Mouse (Mus musculus): ENCODE data around the gene Vmn1r23. TPM values are rescaled to one million over a fixed set of nuclear protein-coding genes. Genes with fewer than 3 reads are reported as not detected.
"Not testable (repeated sequence)": the region's sequence is repeated elsewhere in the genome, so short reads cannot be mapped to it uniquely, and the experiment has no call there.

Gene Vmn1r23
- not detected in 2 replicates for polyA plus RNA-seq (2011; ENCODE audit: insufficient read length, low read depth, missing spikeins)

DNA sequence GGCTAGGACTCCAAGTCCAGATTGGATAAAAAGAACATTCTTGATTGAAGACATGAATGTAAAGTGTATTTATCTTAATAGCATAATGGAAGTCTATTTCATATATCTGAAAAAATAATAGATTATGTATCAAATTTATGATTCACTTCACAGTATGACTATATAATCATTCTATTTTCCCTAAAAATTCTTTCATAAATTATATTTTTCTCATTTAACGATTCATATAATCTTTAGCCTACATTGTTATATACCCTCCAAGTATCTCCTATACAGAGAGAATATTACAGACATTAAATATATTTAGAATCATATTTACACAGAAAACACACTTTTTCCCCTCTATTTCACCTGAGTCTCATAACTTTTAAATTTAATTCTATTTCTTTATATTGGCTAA lies at the start of gene Vmn1r23:
Gene Vmn1r23, minus strand, starts transcription at position 101 of the 400 bp plus-strand sequence.
- Histone ChIP-seq H3K27ac (ENCODE audit: insufficient read depth, low read length) (no peak within 1 kb of the TSS), H3K4me1 (ENCODE audit: control insufficient read depth, insufficient read depth, low read length) (no peaks in the 10 kb centered on the region), H3K4me3 (ENCODE audit: insufficient read depth, low read length) (no peak within 1 kb of the TSS)
- TF ChIP-seq POLR2A (IDR thresholded peaks at IDR 0.05; ENCODE audit: low read depth, low read length) (no peak), CTCF (IDR thresholded peaks at IDR 0.05; ENCODE audit: borderline replicate concordance, insufficient read depth, low read length) (no peak)

DNA sequence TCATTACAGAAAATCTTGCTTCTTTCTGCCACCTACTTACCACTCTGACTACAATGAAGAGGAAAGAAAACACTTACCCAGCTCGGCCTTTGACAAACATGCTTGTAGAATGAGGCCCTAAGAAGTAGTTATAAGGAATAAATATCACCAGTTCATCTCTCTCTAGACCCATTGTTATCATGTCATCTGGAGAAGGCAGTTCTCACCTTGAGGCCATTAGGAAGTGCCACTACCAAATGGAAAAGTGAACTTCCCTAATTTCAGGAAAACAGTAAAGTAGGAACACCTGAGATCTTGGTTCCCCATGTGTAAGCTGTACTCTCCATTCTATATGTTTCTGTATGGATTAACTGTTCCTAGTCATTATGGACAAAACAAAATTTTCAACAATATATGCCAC lies 34.8 kb upstream of the Vmn1r23 start, which contains the start of gene Vmn1r24:
Gene Vmn1r24, minus strand, starts transcription at position 101 of the 400 bp plus-strand sequence.
- not testable (repeated sequence) for H3K4me3 ChIP-seq (ENCODE audit: insufficient read depth, low read length); H3K4me1 ChIP-seq (ENCODE audit: control insufficient read depth, insufficient read depth, low read length); H3K27ac ChIP-seq (ENCODE audit: insufficient read depth, low read length)

DNA sequence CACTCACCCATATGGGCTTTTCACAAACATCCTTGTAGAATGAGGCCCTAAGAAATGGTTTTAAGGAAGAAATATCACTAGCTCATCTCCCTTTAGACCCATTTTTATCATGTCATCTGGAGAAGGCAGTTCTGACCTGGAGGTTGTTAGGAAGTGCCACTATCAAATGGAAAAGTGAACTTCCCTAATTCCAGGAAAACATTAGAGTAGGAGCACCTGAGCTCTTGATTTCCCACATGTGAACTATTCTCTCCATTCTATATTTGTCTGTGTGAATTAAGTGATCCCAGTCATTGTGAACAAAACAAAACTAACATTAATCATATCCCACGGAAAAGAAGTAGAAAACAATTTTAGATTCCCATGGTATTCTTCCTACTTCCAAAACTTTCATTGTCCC lies 18.7 kb downstream of the Vmn1r23 start, which contains the start of gene Vmn1r22:
Gene Vmn1r22, minus strand, starts transcription at position 101 of the 400 bp plus-strand sequence.
- H3K27ac ChIP-seq (ENCODE audit: insufficient read depth, low read length): no peak within 1 kb of the TSS
- no peak within 1 kb of the TSS for H3K4me3 ChIP-seq (ENCODE audit: insufficient read depth, low read length)
- H3K4me1 ChIP-seq (ENCODE audit: control insufficient read depth, insufficient read depth, low read length): no peaks in the 10 kb centered on the region
- no peak for TF ChIP-seq POLR2A (IDR thresholded peaks at IDR 0.05; ENCODE audit: low read depth, low read length)
- no peak for TF ChIP-seq CTCF (IDR thresholded peaks at IDR 0.05; ENCODE audit: borderline replicate concordance, insufficient read depth, low read length)

Other genes with a start within 250 kb of the Vmn1r23 start
- gene Pyurf, start 234.8 kb downstream of the Vmn1r23 start, polyA plus RNA-seq (2011; ENCODE audit: insufficient read length, low read depth, missing spikeins): 6.5 and 7.1 TPM in 2 replicates
- 17.3 and 23.2 TPM in 2 replicates for gene Lancl2, start 224.3 kb downstream of the Vmn1r23 start, polyA plus RNA-seq (2011; ENCODE audit: insufficient read length, low read depth, missing spikeins)
- gene Vopp1, start 101.7 kb downstream of the Vmn1r23 start, polyA plus RNA-seq (2011; ENCODE audit: insufficient read length, low read depth, missing spikeins): 52.2 and 52.5 TPM in 2 replicates
- gene Vmn1r21, start 76.5 kb downstream of the Vmn1r23 start, polyA plus RNA-seq (2011; ENCODE audit: insufficient read length, low read depth, missing spikeins): not detected in 2 replicates
- not detected in 2 replicates for gene Vmn1r22, start 18.8 kb downstream of the Vmn1r23 start, polyA plus RNA-seq (2011; ENCODE audit: insufficient read length, low read depth, missing spikeins)
- gene Vmn1r24, start 34.7 kb upstream of the Vmn1r23 start, polyA plus RNA-seq (2011; ENCODE audit: insufficient read length, low read depth, missing spikeins): not detected in 2 replicates
- not detected in 2 replicates for gene Vmn1r25, start 54.0 kb upstream of the Vmn1r23 start, polyA plus RNA-seq (2011; ENCODE audit: insufficient read length, low read depth, missing spikeins)
- gene Vmn1r26, start 88.3 kb upstream of the Vmn1r23 start, polyA plus RNA-seq (2011; ENCODE audit: insufficient read length, low read depth, missing spikeins): not detected in 2 replicates

Data from embryonic fibroblast, embryonic 13.5 days (primary cell).